Mouse (Mus musculus): ENCODE measurements around the gene Ggps1. TPM values are rescaled to one million over a fixed set of nuclear protein-coding genes. Genes with fewer than 3 reads are reported as not detected.
A peak's percentile ranks its signal among the peaks of the same experiment; 100 is the strongest.

Ggps1 gene
- total and polyA plus RNA-seq, 2 experiments from 2014 or later: 80.0 to 120 TPM

GRCm38 (mm10) chr13:14074371-14074770 is 11.1 kb upstream of the Ggps1 start:
- no peaks in the 10 kb centered on the region for H3K9me3 ChIP-seq (ENCODE audit: low read length)
- no peak for TF ChIP-seq CTCF (IDR thresholded peaks at IDR 0.05; ENCODE audit: low read depth)
- H3K9ac ChIP-seq (replicated peaks; ENCODE audit: low read length): no peak overlapping the region
- ATAC-seq (no peak), DNase-seq (ENCODE audit: low spot score) (no peak)
- H3K27me3 ChIP-seq (ENCODE audit: insufficient read depth, low read length): no peaks in the 10 kb centered on the region
- no peaks in the 10 kb centered on the region; the same call in 1 of the 2 replicates for H3K4me1 ChIP-seq (ENCODE audit: insufficient read depth, low read length)
- no peak overlapping the region for H3K4me3 ChIP-seq (ENCODE audit: low read length)
- 90% methylated on average over 1 of the region's 1 CpGs for WGBS
- no peak overlapping the region for H3K27ac ChIP-seq
- no peaks in the 10 kb centered on the region for H3K36me3 ChIP-seq (ENCODE audit: insufficient read depth, low read length)
- no peak overlapping the region for H3K4me2 ChIP-seq (ENCODE audit: low read depth, low read length)

- H3K4me2 ChIP-seq (ENCODE audit: low read depth, low read length): no peak overlapping the region
- DNase-seq (ENCODE audit: low spot score): no peak
- 83% methylated on average over 1 of the region's 1 CpGs for WGBS
- H3K9me3 ChIP-seq (ENCODE audit: low read length): no peaks in the 10 kb centered on the region
- H3K4me3 ChIP-seq (ENCODE audit: low read length): no peak overlapping the region
- no peak overlapping the region for H3K9ac ChIP-seq (replicated peaks; ENCODE audit: low read length)
- H3K4me1 ChIP-seq (ENCODE audit: insufficient read depth, low read length): peaks cover 3% of the 10 kb centered on the region; the same call in 1 of the 2 replicates
- ATAC-seq: no peak
- TF ChIP-seq CTCF (IDR thresholded peaks at IDR 0.05; ENCODE audit: low read depth): no peak
- 0 out of 2 replicates have a peak, but pooled peaks cover 3% of the 10 kb centered on the region for H3K36me3 ChIP-seq (ENCODE audit: insufficient read depth, low read length)
- H3K27ac ChIP-seq: no peak overlapping the region
- H3K27me3 ChIP-seq (ENCODE audit: insufficient read depth, low read length): no peaks in the 10 kb centered on the region
Observed at GRCm38 (mm10) chr13:14069291-14069690, 6.0 kb upstream of the Ggps1 start.

GRCm38 (mm10) chr13:14068035-14068434 is 4.7 kb upstream of the Ggps1 start:
- H3K27me3 ChIP-seq (ENCODE audit: insufficient read depth, low read length): no peaks in the 10 kb centered on the region
- H3K27ac ChIP-seq: no peak overlapping the region
- H3K9me3 ChIP-seq (ENCODE audit: low read length): no peaks in the 10 kb centered on the region
- ATAC-seq (no peak), DNase-seq (ENCODE audit: low spot score) (no peak)
- no peak overlapping the region for H3K9ac ChIP-seq (replicated peaks; ENCODE audit: low read length)
- no peak overlapping the region for H3K4me2 ChIP-seq (ENCODE audit: low read depth, low read length)
- no peak overlapping the region for H3K4me3 ChIP-seq (ENCODE audit: low read length)
- 0 out of 2 replicates have a peak, but pooled peaks cover 3% of the 10 kb centered on the region for H3K36me3 ChIP-seq (ENCODE audit: insufficient read depth, low read length)
- no peak for TF ChIP-seq CTCF (IDR thresholded peaks at IDR 0.05; ENCODE audit: low read depth)
- H3K4me1 ChIP-seq (ENCODE audit: insufficient read depth, low read length): 0 out of 2 replicates have a peak, but pooled peaks cover 3% of the 10 kb centered on the region

- ATAC-seq: no peak
- no peak overlapping the region for H3K27ac ChIP-seq
- H3K4me3 ChIP-seq (ENCODE audit: low read length): no peak overlapping the region
- 0 out of 2 replicates have a peak, but pooled peaks cover 3% of the 10 kb centered on the region for H3K36me3 ChIP-seq (ENCODE audit: insufficient read depth, low read length)
- 65% methylated on average over 1 of the region's 1 CpGs for WGBS
- no peaks in the 10 kb centered on the region for H3K27me3 ChIP-seq (ENCODE audit: insufficient read depth, low read length)
- H3K4me2 ChIP-seq (ENCODE audit: low read depth, low read length): no peak overlapping the region; the same call in 1 of the 2 replicates
- H3K9me3 ChIP-seq (ENCODE audit: low read length): no peaks in the 10 kb centered on the region
- no peak for TF ChIP-seq CTCF (IDR thresholded peaks at IDR 0.05; ENCODE audit: low read depth)
- no peak for DNase-seq (ENCODE audit: low spot score)
- no peak overlapping the region for H3K9ac ChIP-seq (replicated peaks; ENCODE audit: low read length)
- peaks cover 9% of the 10 kb centered on the region for H3K4me1 ChIP-seq (ENCODE audit: insufficient read depth, low read length)
Observed at GRCm38 (mm10) chr13:14065701-14066100, 2.4 kb upstream of the Ggps1 start.

GRCm38 (mm10) chr13:14065028-14065380 is 1.7 kb upstream of the Ggps1 start:
- WGBS: 15% methylated on average over 9 of the region's 9 CpGs
- Histone ChIP-seq H3K27ac (peak overlapping the region; percentile 98; the same call in 1 of the 2 replicates), H3K36me3 (ENCODE audit: insufficient read depth, low read length) (0 out of 2 replicates have a peak, but pooled peaks cover 3% of the 10 kb centered on the region), H3K4me1 (ENCODE audit: insufficient read depth, low read length) (peaks cover 9% of the 10 kb centered on the region), H3K4me2 (ENCODE audit: low read depth, low read length) (peak overlapping the region; percentile 73), H3K4me3 (ENCODE audit: low read length) (peak overlapping the region; percentile 93), H3K9me3 (ENCODE audit: low read length) (no peaks in the 10 kb centered on the region), H3K27me3 (ENCODE audit: insufficient read depth, low read length) (no peaks in the 10 kb centered on the region), H3K9ac (replicated peaks; ENCODE audit: low read length) (peak overlapping the region; percentile 92)
- DNase-seq (ENCODE audit: low spot score) (no peak), ATAC-seq (no peak)
- TF ChIP-seq CTCF (IDR thresholded peaks at IDR 0.05; ENCODE audit: low read depth): no peak

GRCm38 (mm10) chr13:14064341-14065027 is 1.2 kb upstream of the Ggps1 start:
- no peak for TF ChIP-seq CTCF (IDR thresholded peaks at IDR 0.05; ENCODE audit: low read depth)
- 0 out of 2 replicates have a peak, but pooled peaks cover 3% of the 10 kb centered on the region for H3K36me3 ChIP-seq (ENCODE audit: insufficient read depth, low read length)
- no peak for ATAC-seq
- peaks cover 9% of the 10 kb centered on the region for H3K4me1 ChIP-seq (ENCODE audit: insufficient read depth, low read length)
- peak overlapping the region; percentile 92 for H3K9ac ChIP-seq (replicated peaks; ENCODE audit: low read length)
- peak overlapping the region; percentile 93 for H3K4me3 ChIP-seq (ENCODE audit: low read length)
- WGBS: under 1% methylated on average over 54 of the region's 65 CpGs
- H3K4me2 ChIP-seq (ENCODE audit: low read depth, low read length): peak overlapping the region; percentile 73
- H3K27ac ChIP-seq: peak overlapping the region; percentile 98
- peak; percentile 53 for DNase-seq (ENCODE audit: low spot score)
- H3K9me3 ChIP-seq (ENCODE audit: low read length): no peaks in the 10 kb centered on the region
- no peaks in the 10 kb centered on the region for H3K27me3 ChIP-seq (ENCODE audit: insufficient read depth, low read length)

GRCm38 (mm10) chr13:14063942-14064271 is 619 bp upstream of the Ggps1 start:
- ATAC-seq (peak; percentile 39), DNase-seq (ENCODE audit: low spot score) (no peak)
- Histone ChIP-seq H3K4me1 (ENCODE audit: insufficient read depth, low read length) (peaks cover 9% of the 10 kb centered on the region), H3K36me3 (ENCODE audit: insufficient read depth, low read length) (0 out of 2 replicates have a peak, but pooled peaks cover 3% of the 10 kb centered on the region), H3K27me3 (ENCODE audit: insufficient read depth, low read length) (no peaks in the 10 kb centered on the region), H3K9me3 (ENCODE audit: low read length) (no peaks in the 10 kb centered on the region), H3K4me3 (ENCODE audit: low read length) (peak overlapping the region; percentile 93), H3K27ac (peak overlapping the region; percentile 98), H3K9ac (replicated peaks; ENCODE audit: low read length) (peak overlapping the region; percentile 92), H3K4me2 (ENCODE audit: low read depth, low read length) (peak overlapping the region; percentile 73)
- TF ChIP-seq CTCF (IDR thresholded peaks at IDR 0.05; ENCODE audit: low read depth): no peak
- WGBS: 0% methylated on average over 23 of the region's 31 CpGs
